Mouse (Mus musculus): ENCODE measurements at regions not wholly inside any gene's neighbourhood (a gene's known extent, or its start where the extent isn't known, plus 50 kb on each side); places are given as distances from the start of the nearest gene placed in this dataset.
A peak's percentile ranks its signal among the peaks of the same experiment; 100 is the strongest.

GRCm38 (mm10) chr7:136293536-136294145 is 577.5 kb upstream of the Mki67 start:
- no peak for DNase-seq

- DNase-seq, result no peak
Observed at GRCm38 (mm10) chr7:136294445-136294844, 578.3 kb upstream of the Mki67 start.

GRCm38 (mm10) chr7:136297901-136298513 is 581.8 kb upstream of the Mki67 start:
- DNase-seq, result no peak

- DNase-seq, result no peak
Observed at GRCm38 (mm10) chr7:136306137-136306536, 588.3 kb upstream of the Mgmt start.

- DNase-seq, result no peak
Observed at GRCm38 (mm10) chr7:136308765-136309164, 585.6 kb upstream of the Mgmt start.

- no peak for DNase-seq
Observed at GRCm38 (mm10) chr7:136327281-136327680, 567.1 kb upstream of the Mgmt start.

- DNase-seq, result no peak
Observed at GRCm38 (mm10) chr7:136330431-136330830, 564.0 kb upstream of the Mgmt start.

GRCm38 (mm10) chr7:136332805-136333204 is 561.6 kb upstream of the Mgmt start:
- DNase-seq, result no peak

GRCm38 (mm10) chr7:136341599-136342210 is 552.7 kb upstream of the Mgmt start:
- no peak for DNase-seq

- DNase-seq, result no peak
Observed at GRCm38 (mm10) chr7:136342211-136342799, 552.1 kb upstream of the Mgmt start.

GRCm38 (mm10) chr7:136342822-136343221 is 551.6 kb upstream of the Mgmt start:
- peak; percentile 16 for DNase-seq

GRCm38 (mm10) chr7:136343494-136343893 is 550.9 kb upstream of the Mgmt start:
- no peak for DNase-seq

- DNase-seq, result no peak
Observed at GRCm38 (mm10) chr7:136345051-136345450, 549.4 kb upstream of the Mgmt start.

- DNase-seq, result no peak
Observed at GRCm38 (mm10) chr7:136346531-136346930, 547.9 kb upstream of the Mgmt start.

- no peak for DNase-seq
Observed at GRCm38 (mm10) chr7:136348309-136348708, 546.1 kb upstream of the Mgmt start.

- no peak for DNase-seq
Observed at GRCm38 (mm10) chr7:136349651-136350050, 544.8 kb upstream of the Mgmt start.

- no peak for DNase-seq
Observed at GRCm38 (mm10) chr7:136357011-136357410, 537.4 kb upstream of the Mgmt start.

- no peak for DNase-seq
Observed at GRCm38 (mm10) chr7:136365318-136366211, 528.8 kb upstream of the Mgmt start.

- DNase-seq, result no peak
Observed at GRCm38 (mm10) chr7:136377259-136377658, 517.2 kb upstream of the Mgmt start.

GRCm38 (mm10) chr7:136377742-136378141 is 516.7 kb upstream of the Mgmt start:
- DNase-seq, result no peak

- no peak for DNase-seq
Observed at GRCm38 (mm10) chr7:136378321-136378720, 516.1 kb upstream of the Mgmt start.

GRCm38 (mm10) chr7:136379319-136379718 is 515.1 kb upstream of the Mgmt start:
- no peak for DNase-seq

- DNase-seq, result no peak
Observed at GRCm38 (mm10) chr7:136379741-136380140, 514.7 kb upstream of the Mgmt start.

Measured in right cerebral cortex, adult 18-20 months (tissue).